Mouse (Mus musculus) CH12.LX (cell line): ENCODE measurements at regions not wholly inside any gene's neighbourhood (a gene's known extent, or its start where the extent isn't known, plus 50 kb on each side); places are given as distances from the start of the nearest gene placed in this dataset.

Source experiments
- CHD2 ChIP-seq: IDR thresholded peaks from 2 replicates; pipeline ENCODE4 v1.6.1; 2011; ENCODE audit warnings: low read length, improper control_type of control experiment
- CTCF ChIP-seq, 2 experiments: IDR thresholded peaks in 1 of 2; conservative IDR thresholded peaks in 1 of 2; 2 replicates each; pipeline ENCODE4 v1.5.1; 2011 to 2012; ENCODE audit warnings: low read depth in 2 of 2, low read length in 2 of 2, improper control_type of control experiment in 1 of 2, inconsistent platforms in 1 of 2, mild to moderate bottlenecking in 1 of 2, moderate library complexity in 1 of 2
- EP300 ChIP-seq: IDR thresholded peaks from 2 replicates; pipeline ENCODE4 v1.6.1; 2011; ENCODE audit warnings: low read length, improper control_type of control experiment
- GABPA ChIP-seq: IDR thresholded peaks from 2 replicates; pipeline ENCODE4 v1.6.1; 2012; ENCODE audit warnings: low read depth, low read length, improper control_type of control experiment, inconsistent platforms; ENCODE audit not compliant: insufficient replicate concordance
- JUN ChIP-seq: IDR thresholded peaks from 2 replicates; pipeline ENCODE4 v1.6.1; 2011; ENCODE audit warnings: low read depth, mild to moderate bottlenecking, low read length, improper control_type of control experiment, moderate library complexity; ENCODE audit not compliant: insufficient read depth
- MEF2A ChIP-seq: IDR thresholded peaks from 2 replicates; pipeline ENCODE4 v1.6.1; 2014; ENCODE audit warnings: low read depth, mild to moderate bottlenecking, inconsistent platforms, low read length, improper control_type of control experiment, borderline replicate concordance
- POLR2A ChIP-seq: IDR thresholded peaks from 2 replicates; pipeline ENCODE4 v1.6.1; 2011; ENCODE audit warnings: low read depth, mild to moderate bottlenecking, improper control_type of control experiment, low read length
- POLR2AphosphoS2 ChIP-seq: IDR thresholded peaks from 2 replicates; pipeline ENCODE4 v1.6.1; 2011; ENCODE audit warnings: low read depth, low read length, improper control_type of control experiment
- RAD21 ChIP-seq: IDR thresholded peaks from 2 replicates; pipeline ENCODE4 v1.6.1; 2011; ENCODE audit warnings: low read depth, mild to moderate bottlenecking, low read length, improper control_type of control experiment, moderate library complexity
- SIN3A ChIP-seq: IDR thresholded peaks from 2 replicates; pipeline ENCODE4 v1.6.1; 2012; ENCODE audit warnings: low read length, improper control_type of control experiment, inconsistent platforms
- TBP ChIP-seq: conservative IDR thresholded peaks from 2 replicates; pipeline ENCODE4 v1.6.1; 2011; ENCODE audit warnings: low read depth, low read length, improper control_type of control experiment
- UBTF ChIP-seq: IDR thresholded peaks from 2 replicates; pipeline ENCODE4 v1.6.1; 2012; ENCODE audit warnings: low read depth, mild to moderate bottlenecking, inconsistent platforms, low read length, improper control_type of control experiment, moderate library complexity
- ZMIZ1 ChIP-seq: IDR thresholded peaks from 2 replicates; pipeline ENCODE4 v1.6.1; 2012; ENCODE audit warnings: low read depth, mild to moderate bottlenecking, inconsistent platforms, low read length, improper control_type of control experiment

DNA sequence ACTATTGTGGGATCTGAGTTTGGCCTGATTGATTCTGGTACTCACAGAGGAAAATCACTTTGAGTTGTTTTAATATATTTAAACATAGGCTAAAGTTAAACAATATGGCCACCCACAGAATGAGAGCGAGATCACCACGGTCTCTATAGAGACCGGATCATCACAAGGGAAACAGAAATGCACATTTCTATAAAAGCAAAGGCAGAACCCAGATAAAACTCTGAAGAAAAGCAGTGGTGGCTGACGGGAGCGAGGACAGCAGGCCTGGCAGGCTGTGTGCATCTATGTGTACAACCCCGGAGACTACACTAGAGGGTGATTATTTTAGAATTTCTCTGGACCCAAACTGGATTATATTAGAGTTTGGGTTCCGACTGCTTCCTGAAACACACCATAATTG is 168.8 kb downstream of the Thbs2 start:
- TF ChIP-seq ZMIZ1, result no peak
- no peak for TF ChIP-seq UBTF
- no peak for TF ChIP-seq POLR2A
- no peak for TF ChIP-seq CTCF (conservative IDR thresholded peaks at IDR 0.05 in 1 of 2, IDR thresholded peaks at IDR 0.05 in 1 of 2; ENCODE audit: low read depth in 2 of 2, low read length in 2 of 2)
- TF ChIP-seq JUN, result no peak
- no peak for TF ChIP-seq CHD2
- no peak for TF ChIP-seq POLR2AphosphoS2
- no peak for TF ChIP-seq RAD21
- TF ChIP-seq TBP, result no peak
- TF ChIP-seq EP300, result no peak
- TF ChIP-seq GABPA, result no peak
- no peak for TF ChIP-seq MEF2A
- TF ChIP-seq SIN3A, result no peak
